Mouse (Mus musculus) heart, postnatal 25 days (tissue): ENCODE data around the gene Zfp160. TPM values are rescaled to one million over a fixed set of nuclear protein-coding genes. Genes with fewer than 3 reads are reported as not detected.
A peak's percentile ranks its signal among the peaks of the same experiment; 100 is the strongest.
"Not testable (repeated sequence)": the region's sequence is repeated elsewhere in the genome, so short reads cannot be mapped to it uniquely, and the experiment has no call there.

Experiments used
- DNase-seq: peaks from one replicate; pipeline ENCODE4 v3.0.0; 2022; ENCODE audit warnings: low spot score
- intact Hi-C: fragments of 180-260 bp; cut with DNase I; formaldehyde crosslinking; loops from one replicate; pipeline ENCODE4 v1.15.1; 2025
- total RNA-seq, 2 experiments: library from RNA; stranded (reverse); gene quantifications; 2 replicates each; pipeline ENCODE4 v1.2.3; 2021

The Zfp160 gene
- total RNA-seq = 10 to 100 TPM; 11.0 to 11.5 TPM

DNA sequence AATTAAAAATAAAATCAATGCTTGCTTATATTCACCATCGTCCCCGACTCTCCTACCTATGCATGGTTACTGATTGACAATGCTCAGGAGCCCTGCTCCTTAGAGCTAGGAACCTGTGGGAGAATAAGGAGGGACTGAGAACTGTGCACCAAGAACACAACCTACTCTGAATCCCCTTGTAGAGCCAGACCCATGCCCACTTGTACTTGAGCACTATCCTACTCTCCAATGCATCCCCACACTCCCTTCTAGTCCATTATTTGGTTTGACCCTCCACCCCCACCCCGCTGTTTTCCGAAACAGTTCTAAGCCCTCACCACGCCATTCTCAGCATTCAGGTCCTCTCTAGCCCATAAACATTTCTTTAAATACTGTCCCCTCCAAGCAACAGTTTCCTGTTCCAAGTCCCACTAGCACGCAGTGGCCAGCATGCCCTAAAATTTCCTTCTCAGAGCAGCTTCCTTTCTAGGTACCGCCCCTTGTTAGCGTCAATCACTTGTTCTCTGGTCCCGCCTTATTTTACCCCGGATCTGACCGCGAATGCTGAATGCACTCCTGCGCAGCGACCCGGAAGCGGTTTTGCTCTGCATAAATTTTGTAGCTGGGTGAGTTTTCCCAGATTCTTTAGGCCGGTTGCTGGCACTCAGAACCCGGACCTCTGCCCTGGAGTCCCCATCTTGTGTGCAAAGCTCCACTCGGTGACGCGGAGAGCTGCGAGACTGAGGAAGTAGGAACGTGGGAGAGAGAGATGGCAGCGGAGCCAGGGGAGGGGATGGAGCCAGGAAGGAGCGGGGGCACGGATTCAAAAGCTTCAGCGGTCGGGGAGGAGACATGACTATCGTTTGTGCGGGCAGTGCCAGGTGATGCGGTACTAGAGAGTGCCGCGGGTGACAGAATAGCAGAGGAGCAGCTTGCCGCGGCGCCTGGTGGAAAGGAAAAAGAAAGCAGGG, at the start of gene Zfp160:
Zfp160 (plus strand) TSS at position 522 of the 950 bp plus-strand sequence.
- intact Hi-C loops = loop anchor here (2.0 kb wide), 1 partner anchor 60 kb away; no protein-coding TSS in a partner anchor
- DNase-seq = peak; percentile 75

DNA sequence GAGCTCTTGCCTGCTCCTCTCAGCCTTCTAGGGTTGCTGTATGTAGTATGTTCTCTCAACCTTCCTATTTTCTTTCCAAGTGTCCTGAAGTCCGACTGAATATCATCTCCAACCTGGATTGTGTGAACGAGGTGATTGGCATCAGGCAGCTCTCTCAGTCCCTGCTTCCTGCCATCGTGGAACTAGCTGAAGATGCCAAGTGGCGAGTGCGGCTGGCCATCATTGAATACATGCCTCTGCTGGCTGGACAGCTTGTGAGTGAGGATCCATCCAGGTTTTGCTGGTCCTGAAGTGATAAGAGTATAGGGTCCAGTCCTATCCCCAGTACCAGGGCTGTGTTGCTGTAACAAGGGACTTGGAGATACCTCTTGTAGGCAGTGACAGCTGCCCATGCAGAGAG, 48.3 kb upstream of the Zfp160 start:
- intact Hi-C loops = no loop called here
- DNase-seq = no peak

DNA sequence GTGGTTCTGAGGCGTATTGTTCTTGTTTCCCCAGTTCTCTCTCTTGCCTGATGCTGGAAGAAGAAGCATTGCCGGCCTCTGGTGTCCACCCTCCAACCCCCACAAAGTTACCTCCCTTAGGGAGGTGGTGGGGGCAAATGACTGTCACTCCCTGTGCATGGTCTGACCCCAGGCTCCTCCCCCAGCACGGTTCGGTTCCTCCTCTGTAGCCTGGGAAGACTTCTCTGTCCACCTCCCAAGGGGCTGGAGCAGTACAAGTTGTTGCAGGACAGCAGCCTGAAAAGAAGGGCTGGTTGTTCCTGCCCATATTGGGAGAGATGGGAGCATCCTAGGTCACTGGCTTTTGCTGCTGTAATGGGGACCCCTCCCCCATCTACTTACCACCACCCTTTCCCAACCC, 43.3 kb upstream of the Zfp160 start:
- intact Hi-C loops = no loop called here
- DNase-seq = no peak

- DNase-seq = no peak
- intact Hi-C loops = no loop called here
These were observed 42.0 kb upstream of the Zfp160 start for GRCm38 (mm10) chr17:20966681-20967080.

- intact Hi-C loops = no loop called here
These were observed 15.0 kb upstream of the Zfp160 start for GRCm38 (mm10) chr17:20993716-20994115.

DNA sequence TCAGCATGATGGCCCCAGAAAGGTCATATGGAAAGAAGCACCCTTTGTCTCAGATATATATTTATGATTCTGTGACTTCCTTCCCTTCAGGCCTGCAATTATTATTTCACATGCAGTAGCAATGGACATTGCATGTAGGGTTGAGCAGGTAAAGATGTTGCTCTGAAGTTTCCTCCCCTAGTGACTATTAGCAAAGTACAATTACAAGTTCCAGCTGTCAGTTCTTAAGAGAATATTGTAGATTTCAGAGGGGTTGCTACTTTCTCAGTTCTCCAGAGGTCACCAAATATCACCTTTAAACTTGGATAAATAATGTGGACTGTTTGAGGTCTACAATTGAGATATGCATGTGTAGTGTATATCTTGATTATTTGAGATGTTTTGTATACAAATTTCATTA, 12.3 kb upstream of the Zfp160 start, which contains the start of gene Vmn1r233:
Vmn1r233 (minus strand) TSS at position 101 of the 400 bp plus-strand sequence.
- intact Hi-C loops = no loop called here
- no peak for DNase-seq

More at GRCm38 (mm10) chr17:20993716-20994115, 15.0 kb upstream of the Zfp160 start:
- DNase-seq = no peak

DNA sequence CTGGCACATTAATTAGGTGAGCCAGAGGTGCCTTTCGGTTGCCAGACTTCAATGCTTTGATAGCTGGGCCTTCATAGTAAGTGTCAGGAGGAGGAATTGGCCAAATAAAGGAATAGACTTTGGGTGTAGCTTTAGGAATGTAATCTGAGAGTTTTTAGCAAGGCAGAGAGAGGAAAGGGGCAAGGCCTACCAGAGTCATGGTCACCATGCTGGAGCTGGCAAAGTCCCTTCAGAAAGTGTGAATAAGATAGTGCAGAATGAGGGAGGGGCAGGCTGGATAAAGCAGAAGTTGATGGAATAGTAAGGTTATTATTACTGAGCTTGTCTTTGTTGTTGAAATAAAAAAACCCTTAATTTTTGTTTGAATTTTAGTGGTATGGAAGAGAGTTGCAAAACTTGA, 1.0 kb downstream of the Zfp160 start:
- DNase-seq = no peak
- intact Hi-C loops = loop anchor here (2.0 kb wide), 1 partner anchor 61 kb away; no protein-coding TSS in a partner anchor

DNA sequence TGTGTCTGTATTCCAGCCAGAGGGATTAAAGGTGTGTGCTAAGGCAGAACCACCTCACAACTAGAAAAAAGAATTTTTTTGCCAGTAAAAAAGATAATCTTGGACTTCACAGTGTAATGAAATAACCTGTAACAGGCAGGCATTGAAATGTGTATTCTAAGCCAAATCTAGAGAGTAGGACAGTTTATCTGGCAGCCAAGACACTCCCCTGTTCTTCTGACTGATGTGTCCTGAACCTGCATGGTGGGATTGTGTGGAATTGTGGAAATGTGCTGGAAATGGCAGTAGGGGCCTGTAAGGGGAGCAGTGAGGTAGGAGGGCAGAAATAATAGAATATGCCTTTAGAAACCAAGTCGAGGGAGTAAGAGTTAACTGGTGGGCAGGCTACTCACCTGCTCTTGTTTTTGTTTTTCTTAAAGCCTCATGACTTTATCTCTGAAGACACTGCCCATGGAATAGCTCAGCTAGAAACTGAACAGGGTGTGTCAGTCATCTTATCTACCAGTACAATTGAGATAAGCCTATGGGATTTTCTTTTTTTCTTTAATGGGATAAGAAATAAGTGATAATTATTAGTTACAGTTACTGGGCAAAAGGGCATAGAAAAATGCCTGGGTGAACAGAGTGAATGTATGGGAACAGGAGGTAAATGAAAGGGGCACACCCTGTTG, 9.8 kb downstream of the Zfp160 start:
- DNase-seq = no peak
- intact Hi-C loops = no loop called here

DNA sequence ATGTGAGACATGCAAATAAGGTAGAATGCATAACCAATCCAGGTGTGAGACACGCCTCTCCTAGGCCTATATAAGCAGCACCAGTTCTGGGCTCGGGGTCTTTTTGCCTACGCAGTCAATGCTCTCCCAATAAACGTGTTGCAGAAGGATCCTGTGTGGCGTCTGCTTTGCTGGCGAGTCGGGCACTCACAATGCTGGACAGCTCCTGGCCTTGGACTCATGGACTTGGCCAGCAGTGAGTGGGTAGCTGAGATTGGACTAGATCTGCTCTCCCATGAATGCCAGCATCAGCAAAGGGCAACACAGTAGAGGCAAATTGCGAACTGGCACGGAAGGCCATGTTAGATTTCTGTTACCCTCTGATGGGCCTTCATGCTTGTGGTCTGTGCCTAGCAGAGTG, 39.3 kb downstream of the Zfp160 start:
- intact Hi-C loops = not testable (repeated sequence)

DNA sequence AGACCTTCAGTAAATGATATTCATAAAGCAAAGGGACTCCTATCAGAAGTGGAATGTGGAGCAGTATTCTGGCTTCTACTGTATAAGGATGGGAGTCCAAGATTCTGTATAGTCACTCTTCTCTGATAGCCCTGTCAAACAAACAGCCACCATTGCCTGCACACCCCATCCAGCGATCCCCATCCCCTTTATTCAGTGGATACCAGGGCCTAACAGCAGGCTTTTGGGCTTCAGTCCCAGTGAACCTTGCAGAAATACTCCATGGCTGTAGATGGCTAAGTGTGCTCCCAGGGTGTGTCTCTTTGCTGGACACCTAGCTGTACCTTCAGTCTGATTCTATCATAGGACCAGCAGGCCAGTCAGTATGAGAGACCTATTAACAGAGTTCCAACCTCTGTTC, 42.2 kb downstream of the Zfp160 start:
- no peak for DNase-seq
- intact Hi-C loops = loop anchor here (10.0 kb wide), 1 partner anchor 54 kb away; no protein-coding TSS in a partner anchor

More for the DNA sequence above, 39.3 kb downstream of the Zfp160 start:
- DNase-seq = not testable (repeated sequence)

- DNase-seq = not testable (repeated sequence)
- intact Hi-C loops = loop anchor here (10.0 kb wide), 1 partner anchor 53 kb away; no protein-coding TSS in a partner anchor
These were observed 42.6 kb downstream of the Zfp160 start for GRCm38 (mm10) chr17:21051341-21051740.

DNA sequence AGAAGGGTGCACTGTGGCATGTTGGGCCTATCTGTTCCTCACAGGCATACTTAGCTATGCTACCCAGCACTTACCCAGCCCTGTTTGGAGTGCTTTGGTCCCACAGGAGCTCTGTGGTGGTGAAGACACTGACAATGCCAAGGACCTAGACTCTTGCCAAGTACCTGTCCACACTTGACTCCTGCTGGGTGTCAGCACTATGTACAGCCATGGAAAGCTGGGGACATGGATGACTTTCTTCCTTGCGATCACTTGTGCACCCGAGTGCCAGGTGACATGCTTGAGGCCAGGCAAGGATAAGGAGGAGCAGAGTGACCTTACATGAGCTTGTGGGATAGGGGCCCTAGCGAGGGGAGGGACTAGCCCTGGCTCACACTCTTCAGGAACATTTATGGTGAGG, 43.2 kb downstream of the Zfp160 start:
- intact Hi-C loops = loop anchor here (10.0 kb wide), 1 partner anchor 53 kb away; no protein-coding TSS in a partner anchor
- not testable (repeated sequence) for DNase-seq

DNA sequence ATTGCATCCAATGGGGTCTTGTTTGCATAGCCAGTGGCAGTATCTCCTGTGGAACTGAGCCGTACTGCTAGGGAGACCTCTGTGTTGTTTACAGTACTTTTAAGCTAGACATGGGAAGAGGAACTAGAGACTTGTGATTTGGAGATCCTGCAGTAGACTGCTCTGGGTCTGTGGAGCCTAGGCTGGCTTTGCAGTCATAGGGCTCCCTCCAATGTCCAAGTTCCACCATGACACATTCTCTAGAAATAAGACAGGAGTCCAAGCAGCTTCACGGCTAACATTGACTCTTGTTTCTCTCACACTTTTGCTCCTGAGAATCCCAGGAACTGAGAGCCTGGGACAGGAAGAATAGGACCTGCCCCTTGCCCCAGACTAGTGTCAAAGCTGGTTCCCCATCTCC, 44.6 kb downstream of the Zfp160 start:
- intact Hi-C loops = loop anchor here (10.0 kb wide), 1 partner anchor 52 kb away; no protein-coding TSS in a partner anchor
- no peak for DNase-seq

DNA sequence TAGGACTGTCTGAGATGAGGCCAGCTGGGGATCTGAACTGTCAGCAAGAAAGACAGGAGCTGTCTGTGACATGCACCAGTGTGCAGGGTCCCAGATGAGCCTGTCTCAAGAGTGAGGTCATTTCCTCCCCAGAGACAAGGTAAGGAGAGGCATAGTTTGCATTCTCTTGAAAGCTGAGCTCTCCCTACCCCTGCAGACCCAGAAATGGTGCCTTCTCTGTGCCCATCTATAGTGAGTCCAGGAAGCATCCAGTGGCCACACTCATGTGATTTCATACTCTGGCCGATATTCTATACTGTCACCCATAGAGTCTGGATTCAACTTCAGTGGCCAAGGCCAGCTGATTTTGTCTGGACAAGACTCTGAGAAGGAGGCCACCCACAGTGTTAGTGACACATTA, 46.4 kb downstream of the Zfp160 start:
- DNase-seq = not testable (repeated sequence)
- intact Hi-C loops = loop anchor here (10.0 kb wide), 1 partner anchor 50 kb away; no protein-coding TSS in a partner anchor

DNA sequence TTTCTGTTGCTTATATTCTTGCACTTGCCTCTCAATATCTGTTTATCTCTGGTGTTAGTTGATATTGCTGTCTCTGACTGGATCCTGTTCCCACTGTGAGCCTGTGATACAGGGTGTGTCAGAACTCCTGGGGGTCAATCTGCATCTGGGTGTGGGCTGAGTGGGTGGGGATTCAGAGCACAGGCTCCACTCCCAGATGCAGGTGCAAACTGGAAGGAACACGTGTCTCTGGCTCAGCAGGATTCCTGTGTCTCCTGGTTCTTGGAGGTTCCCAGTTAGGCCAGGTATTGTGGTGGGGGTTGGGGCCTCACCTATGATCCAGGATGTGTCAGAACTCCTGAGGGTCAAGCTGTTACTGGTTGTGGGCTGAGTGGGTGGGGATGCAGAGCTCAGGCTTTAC, 56.8 kb downstream of the Zfp160 start:
- intact Hi-C loops = no loop called here
- no peak for DNase-seq

DNA sequence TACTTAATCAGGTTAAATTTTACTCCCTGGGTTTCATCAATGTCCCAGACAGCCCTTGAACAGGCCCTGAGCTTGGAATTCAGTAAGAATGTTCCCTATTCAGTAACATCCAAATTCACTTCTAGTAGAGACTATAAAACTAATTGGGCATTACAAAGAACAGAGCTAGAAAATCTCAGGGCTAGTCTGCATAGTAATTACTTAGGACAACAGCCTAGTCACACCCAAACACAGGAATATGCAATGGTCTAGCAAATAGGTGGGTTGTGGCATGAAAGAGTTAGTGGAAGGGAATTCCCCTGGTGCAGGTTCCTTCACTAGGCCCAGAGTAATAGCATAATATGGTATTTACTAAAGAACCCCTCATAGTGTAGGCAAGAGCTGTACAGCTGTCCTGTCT, 58.3 kb downstream of the Zfp160 start:
- intact Hi-C loops = no loop called here
- no peak for DNase-seq

DNA sequence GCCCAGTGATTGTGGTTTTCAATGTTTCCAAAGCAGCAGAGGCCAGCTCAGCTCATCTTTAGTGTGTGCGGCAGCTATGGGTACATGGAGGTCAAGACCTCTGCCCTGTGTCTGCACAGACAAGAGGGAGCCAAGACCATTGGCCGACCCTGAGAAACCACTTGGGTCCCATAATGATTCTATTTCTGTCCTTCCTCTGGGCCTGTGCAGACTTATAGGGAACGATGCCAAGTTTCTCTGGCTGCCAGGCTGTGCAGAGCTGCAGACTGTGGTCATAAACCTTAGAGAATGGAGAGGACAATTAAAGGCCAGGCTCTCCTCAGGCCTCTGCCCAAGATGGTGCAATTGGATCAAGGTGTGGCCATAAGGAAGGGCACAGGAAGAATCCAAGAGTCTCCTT, 60.7 kb downstream of the Zfp160 start:
- DNase-seq, intact Hi-C loops: not testable (repeated sequence)

- DNase-seq, intact Hi-C loops: not testable (repeated sequence)
These were observed 62.3 kb downstream of the Zfp160 start for GRCm38 (mm10) chr17:21070971-21071370.
